Mouse (Mus musculus) large intestine, adult 2 months (tissue): ENCODE measurements around the gene Sars. TPM values are rescaled to one million over a fixed set of nuclear protein-coding genes. Genes with fewer than 3 reads are reported as not detected.

Experiments used
- DNase-seq: peaks from one replicate; pipeline ENCODE4 v3.0.0-alpha.2; 2012; ENCODE audit warnings: low read depth, low spot score
- WGBS: fragments of 180-500 bp; shearing (Covaris S2); methylation state at CpG from one replicate; pipeline ENCODE4 v1.1.7; 2018; 5-methylcytosine and 5-hydroxymethylcytosine counted together
- polyA plus RNA-seq: library from polyadenylated mRNA; depleted of rRNA; stranded (reverse); fragments of >200 nt; gene quantifications from 2 replicates; pipeline ENCODE4 v1.2.3, GENCODE M21; 2012; rRNA removed

The Sars gene
- polyA plus RNA-seq, 1 experiment: 40.6 TPM

DNA sequence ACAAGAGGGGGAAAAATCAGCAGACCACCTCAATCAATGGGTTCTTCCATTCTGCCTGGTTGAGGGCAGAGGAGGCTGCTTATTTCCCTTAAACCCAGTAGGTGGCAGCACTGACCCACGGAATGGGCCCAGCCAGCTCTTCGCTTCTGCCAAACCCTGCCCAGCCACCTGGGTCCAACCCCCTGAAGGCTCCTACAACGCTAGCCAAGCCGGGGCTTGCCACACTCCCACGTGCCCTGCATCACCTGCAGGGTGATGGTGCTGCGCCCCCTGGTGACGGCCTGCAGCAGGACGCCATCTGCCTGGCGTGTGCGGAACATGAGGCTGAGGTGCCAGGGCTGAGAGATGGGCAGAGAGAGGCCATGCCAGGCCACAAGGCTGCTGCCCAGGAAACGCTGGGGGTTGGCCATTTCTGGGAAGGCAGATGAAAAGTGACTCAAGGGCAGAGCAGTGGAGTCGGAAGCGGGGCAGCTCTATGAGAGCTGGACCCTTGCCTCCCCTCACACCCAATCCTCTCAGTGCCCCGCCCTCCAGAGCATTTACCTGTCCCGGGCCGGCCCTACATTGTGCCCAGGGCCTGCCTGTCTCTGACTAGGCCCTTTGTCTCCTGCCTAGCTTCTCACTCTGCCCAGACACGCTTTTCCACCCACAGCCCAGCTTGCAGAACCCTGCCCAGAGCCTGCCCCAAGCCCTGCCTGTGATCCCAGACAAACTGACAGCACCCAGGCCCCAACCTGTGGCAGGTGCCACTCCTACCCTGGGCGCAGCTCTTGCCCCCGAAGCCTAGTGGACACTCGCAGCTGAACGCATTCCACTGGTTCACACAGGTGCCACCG is 43.1 kb downstream of the Sars start:
- DNase-seq: peak; percentile 64
- WGBS: 23% methylated on average over 22 of the region's 22 CpGs

DNA sequence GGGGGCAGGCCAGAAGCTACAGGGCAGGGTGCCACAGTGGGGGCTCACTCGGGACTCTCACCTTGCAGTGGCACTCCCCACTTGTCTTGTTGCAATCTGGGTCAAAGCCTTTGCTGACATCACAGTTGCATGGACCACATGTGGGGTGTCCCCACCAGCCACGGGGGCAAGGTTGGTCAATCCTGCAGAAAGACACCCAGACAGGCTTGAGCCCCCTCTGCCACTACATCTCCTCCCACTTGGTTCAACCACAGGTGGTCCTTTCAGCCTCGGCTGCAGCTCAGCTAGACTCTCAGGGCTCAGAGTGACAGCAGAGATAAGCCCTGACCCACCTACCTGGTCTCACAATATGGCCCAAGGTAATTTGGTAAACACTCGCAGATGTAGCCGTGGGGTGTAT is 44.6 kb downstream of the Sars start:
- WGBS: 88% methylated on average over 5 of the region's 5 CpGs
- no peak for DNase-seq

DNA sequence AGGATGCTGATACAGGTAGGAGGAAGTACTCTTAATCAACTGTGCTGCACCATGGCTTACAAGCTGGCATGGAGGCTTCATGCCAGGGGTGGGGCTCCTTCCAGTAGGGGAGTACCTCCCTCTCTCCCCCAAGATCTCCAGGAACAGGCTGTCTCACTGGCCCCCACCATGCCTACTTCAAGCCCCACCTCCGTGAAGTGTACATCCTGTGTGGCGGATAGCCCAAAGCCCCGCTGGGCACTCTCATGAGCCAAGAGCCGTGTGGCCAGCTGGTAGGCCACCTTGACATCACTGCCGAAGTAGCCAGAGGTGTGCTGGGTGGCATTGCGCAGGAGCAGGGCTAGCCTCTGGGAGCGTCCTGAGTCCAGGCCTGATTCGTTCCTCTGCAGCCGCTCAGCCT is 46.7 kb downstream of the Sars start:
- DNase-seq: no peak
- WGBS: 90% methylated on average over 9 of the region's 9 CpGs

DNA sequence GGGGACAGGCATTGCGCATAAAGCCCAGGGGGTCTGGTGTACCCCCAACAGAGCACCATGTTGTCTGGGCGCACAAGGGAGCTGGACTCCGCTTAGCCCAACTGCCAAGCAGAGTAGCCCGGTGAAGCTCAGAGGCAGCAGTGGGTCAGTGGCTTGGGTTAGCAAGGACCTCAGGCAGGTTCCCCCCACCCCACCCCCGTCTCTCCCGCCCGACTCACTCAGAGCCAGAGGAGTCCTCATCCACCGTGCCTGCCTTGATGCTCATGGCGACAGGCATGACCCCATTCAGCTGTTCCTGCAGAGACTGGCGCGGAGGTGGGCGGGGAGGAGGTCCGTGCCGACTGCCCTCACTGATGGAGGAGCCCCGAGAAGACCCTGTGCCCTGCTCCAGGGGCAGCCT is 52.2 kb downstream of the Sars start:
- no peak for DNase-seq
- 79% methylated on average over 15 of the region's 15 CpGs for WGBS

DNA sequence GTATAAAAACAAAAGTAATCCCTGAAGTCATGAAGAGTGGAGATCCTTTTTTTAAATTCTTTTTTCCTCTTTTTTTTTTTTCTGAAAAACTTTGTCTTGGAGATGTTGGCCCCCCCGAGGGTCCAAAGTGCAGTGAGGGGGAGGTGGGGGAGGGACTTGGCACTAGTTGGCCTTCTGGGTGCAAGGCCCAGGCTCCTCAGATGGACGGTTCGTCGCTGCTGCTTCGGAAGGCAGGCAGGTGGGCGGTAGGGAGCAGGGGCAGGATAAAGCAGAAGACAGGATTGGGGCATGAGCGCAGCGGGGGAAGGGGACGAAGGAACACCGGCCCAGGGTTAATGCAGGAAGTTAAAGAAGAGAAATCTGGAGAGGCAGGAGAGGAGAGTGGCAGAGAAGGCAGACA is 52.7 kb downstream of the Sars start:
- 37% methylated on average over 10 of the region's 10 CpGs for WGBS
- DNase-seq: no peak

DNA sequence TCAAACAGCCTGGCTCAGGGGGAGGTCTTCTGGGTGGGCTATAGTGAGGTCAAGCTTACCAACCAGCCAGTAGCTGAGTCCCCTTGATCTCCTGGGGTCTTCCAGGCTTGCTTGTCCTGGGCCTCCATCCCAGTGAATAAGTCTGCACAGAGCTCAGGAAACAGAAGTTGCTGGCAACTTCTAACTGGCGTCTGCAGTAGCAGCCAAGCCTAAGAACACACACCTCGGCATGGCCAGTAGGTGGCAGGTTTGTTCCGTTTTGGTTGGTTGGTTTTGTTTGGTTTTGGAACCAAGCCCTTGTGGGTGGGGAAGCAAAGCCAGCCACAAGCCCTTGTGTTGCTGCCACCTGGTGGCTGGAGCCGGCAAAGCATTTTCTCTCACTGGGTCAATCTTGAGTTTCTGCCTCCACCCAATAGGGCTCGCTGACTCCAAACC is 55.9 kb downstream of the Sars start:
- DNase-seq: peak; percentile 98
- under 1% methylated on average over 5 of the region's 5 CpGs for WGBS

DNA sequence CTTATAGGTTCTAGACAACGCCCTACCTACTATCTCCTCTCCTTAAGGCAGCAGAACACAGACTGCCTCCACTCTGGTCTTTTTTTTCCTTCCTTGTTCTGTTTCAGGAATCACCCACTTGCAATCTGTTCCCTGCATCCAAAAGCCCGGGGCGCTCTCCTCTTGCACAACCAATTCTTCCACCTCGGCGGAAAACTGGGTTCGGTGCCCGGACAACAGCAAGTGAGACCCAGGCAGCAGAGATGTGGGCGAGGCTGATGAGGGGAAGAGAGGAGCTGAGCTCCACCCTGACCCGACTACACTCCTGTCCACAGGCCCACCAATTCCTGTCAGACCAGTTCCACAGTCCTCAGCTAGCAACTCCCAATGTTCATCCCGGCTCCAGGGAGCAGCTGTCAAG is 58.8 kb downstream of the Sars start:
- WGBS: 42% methylated on average over 10 of the region's 10 CpGs
- no peak for DNase-seq

DNA sequence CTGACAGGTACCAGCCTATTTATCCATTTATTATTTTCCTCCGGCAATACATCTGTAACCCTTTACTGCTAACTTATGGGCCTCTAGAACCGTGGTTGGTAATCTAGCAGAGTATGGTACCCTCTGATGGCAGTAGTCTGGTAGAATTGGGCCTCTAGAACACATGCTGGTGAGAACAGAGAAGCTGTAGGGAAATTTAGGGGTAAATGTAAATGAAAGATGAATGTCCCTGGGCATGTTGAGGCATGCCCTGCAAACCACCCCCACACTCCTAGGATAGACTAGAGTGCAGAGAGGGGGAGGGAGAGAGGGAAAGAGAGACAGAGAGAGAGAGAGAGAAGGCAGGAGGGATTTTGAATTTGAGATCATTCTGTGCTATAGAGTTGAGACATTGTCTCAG is 60.6 kb downstream of the Sars start:
- no peak for DNase-seq
- WGBS: 31% methylated on average over 2 of the region's 2 CpGs

DNA sequence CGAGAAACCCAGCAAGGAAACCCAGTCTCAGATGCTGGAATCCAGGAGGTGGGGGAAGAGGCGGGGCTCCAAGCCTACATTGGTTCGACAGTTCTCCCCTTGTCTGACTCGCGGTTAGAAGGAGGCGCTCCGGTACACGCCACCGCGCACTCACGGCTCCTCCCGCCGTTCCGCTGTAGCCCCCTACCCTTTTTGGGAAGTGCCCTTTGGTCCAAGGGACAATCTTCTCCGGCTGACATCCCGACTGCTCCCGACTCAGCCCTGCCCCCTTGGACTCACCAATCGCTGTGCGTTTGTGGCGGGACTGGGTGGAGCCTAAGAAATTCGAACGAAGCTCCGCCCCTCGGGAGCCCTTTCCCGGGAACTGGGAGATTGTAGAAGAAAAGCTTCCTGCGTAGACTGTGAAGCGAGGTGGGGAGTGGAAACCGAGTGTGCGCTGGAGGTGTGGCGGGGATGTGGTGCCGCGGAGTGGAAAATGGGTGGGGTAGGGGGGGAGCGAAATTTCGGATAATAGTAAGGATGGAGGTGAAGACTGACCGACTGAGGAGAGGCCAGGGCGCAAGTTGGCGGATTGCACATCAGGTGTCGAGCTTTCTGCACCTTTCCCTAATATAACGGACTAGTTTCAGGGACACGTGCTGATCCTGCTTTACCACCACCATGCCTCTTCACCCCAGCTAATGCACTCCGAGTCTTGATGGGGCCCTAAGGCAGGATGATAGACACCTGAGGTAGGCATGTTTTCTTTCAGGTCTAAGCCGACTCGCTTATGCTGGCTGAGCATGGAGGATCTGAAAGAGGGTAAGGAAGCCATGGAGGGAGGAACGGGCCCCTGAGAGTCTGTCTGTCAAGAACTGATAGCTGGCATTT is 61.3 kb downstream of the Sars start, which contains the start of gene Psrc1:
Gene Psrc1 (plus strand): TSS at position 355 of the 870 bp plus-strand sequence.
- DNase-seq: peak; percentile 70
- WGBS: 2% methylated on average over 44 of the region's 44 CpGs

DNA sequence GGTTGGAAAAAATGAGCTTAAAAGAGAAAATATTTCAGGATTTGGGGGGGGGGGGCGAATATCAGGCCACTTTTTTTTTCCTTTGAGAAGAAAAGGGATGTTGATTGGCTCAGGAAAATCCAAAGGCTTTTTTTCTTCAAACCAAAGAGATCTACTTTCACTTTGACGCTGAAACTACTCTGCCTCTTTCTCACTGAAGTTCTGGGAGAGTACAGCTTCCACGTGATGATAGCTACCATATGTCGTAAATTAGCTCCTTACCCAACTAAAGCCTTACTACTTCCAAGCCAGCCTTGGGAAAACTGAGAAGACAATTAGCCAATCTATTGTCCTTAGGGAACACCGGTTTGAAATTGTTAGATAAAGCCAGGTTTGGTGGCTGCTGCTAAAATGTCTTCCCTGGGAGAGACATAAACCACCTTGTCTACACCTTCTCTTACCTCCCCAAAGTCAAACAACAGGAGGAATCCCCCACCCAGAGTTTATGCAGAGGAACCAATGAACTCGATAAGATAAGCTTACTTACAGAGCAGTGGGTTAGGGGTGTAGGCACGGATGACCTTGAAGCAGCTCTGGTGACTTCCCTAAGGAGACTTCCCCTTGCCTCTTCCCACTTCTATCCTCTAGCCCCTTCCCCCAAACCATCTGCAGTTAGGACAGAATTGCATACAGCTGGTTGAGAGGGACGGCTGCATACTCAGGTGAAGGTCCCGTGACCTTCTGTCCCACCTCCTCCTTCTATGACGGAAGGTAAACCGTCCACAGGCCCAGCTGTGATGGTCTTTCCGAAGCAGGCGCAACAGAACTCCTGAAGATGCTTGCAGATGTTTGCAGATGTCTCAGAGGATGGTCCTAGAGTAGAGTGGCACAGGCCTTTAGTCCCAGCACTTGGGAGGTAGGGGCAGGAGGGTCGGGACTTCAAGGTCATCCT is 62.8 kb downstream of the Sars start:
- 62% methylated on average over 14 of the region's 14 CpGs for WGBS
- DNase-seq: no peak

DNA sequence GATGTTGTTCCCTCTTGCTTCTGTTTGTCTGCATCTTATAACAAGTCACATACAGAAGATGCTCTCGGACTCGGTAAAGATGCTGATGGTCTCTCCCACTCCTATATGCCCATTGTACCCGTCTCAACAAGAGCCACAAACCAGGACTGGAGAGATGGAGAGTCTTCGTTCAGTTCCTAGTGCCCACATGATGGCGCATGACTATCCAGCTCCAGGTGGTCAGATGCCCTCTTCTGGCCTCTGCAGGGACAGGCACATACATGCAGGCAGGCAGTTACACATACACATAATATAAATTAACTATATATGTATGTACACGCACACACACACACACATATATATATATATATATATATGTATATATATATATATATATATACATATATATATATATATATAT is 64.3 kb downstream of the Sars start:
- DNase-seq: no peak
- 79% methylated on average over 6 of the region's 6 CpGs for WGBS

DNA sequence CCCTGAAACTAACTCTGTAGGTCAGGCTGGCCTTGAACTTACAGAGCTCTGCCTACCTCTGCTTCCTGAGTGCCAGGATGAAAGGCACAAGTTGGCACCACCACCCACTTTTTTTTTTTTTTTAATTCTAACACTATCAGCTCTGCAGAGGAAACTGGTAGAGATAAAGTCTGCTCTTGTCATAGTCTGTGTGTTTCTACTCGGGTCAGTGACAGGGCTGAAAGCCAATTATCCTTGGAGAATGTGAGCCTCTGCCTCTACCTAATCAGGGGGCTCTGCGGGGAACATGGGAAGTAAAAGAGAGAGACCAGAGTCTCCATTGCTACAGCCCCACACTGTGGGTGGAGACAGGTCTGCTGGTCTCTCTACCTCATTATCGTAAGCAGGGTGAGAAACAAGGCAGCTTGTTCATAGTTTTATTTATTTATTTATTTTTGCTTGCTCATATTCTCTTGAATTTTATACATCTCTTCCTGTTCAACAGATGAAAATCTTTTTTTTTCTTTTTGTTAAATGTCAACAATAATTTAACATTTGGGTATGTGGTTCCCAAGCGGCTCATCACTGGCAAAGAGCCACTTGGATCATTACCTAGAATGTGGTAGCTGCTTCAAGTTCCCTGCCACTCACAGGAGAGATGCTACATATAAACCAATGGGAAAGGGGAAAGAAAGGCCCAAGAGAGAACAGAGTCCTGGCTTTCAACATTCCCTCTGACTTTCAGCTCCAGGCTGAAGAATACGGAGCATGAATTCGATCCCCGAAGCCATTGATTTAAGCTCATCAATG is 65.9 kb downstream of the Sars start:
- WGBS: 83% methylated on average over 7 of the region's 7 CpGs
- no peak for DNase-seq

Other genes starting within 250 kb of the Sars start
- gene Cyb561d1, start 244.0 kb downstream of the Sars start, polyA plus RNA-seq: 9.9 and 10.8 TPM in 2 replicates
- gene Atxn7l2, start 234.3 kb downstream of the Sars start, polyA plus RNA-seq: 6.2 and 7.2 TPM in 2 replicates
- gene Sypl2, start 218.6 kb downstream of the Sars start, polyA plus RNA-seq: 1.7 and 2.3 TPM in 2 replicates
- 86.3 and 92.7 TPM in 2 replicates for gene Psma5, start 188.3 kb downstream of the Sars start, polyA plus RNA-seq
- gene Sort1, start 161.1 kb downstream of the Sars start, polyA plus RNA-seq: 52.4 and 52.6 TPM in 2 replicates
- gene Mybphl, start 80.3 kb downstream of the Sars start, polyA plus RNA-seq: not detected in 2 replicates
- gene Psrc1, start 61.4 kb downstream of the Sars start, polyA plus RNA-seq: 7.0 and 7.7 TPM in 2 replicates
- 1.8 and 2.2 TPM in 2 replicates for gene Celsr2, start 29.7 kb downstream of the Sars start, polyA plus RNA-seq
- gene 1700013F07Rik, start 88.9 kb upstream of the Sars start, polyA plus RNA-seq: not detected in 2 replicates
- 24.4 and 27.3 TPM in 2 replicates for gene 5330417C22Rik, start 91.3 kb upstream of the Sars start, polyA plus RNA-seq
- gene Tmem167b, start 117.3 kb upstream of the Sars start, polyA plus RNA-seq: 7.0 and 7.3 TPM in 2 replicates
- gene Taf13, start 126.5 kb upstream of the Sars start, polyA plus RNA-seq: 4.3 and 4.6 TPM in 2 replicates
- 2.0 and 2.2 TPM in 2 replicates for gene Wdr47, start 146.1 kb upstream of the Sars start, polyA plus RNA-seq
- 21.9 and 28.5 TPM in 2 replicates for gene Clcc1, start 208.7 kb upstream of the Sars start, polyA plus RNA-seq